Mouse (Mus musculus): ENCODE data around the gene Cd59a.
"Not testable (repeated sequence)": the region's sequence is repeated elsewhere in the genome, so short reads cannot be mapped to it uniquely, and the experiment has no call there.

Gene Cd59a

DNA sequence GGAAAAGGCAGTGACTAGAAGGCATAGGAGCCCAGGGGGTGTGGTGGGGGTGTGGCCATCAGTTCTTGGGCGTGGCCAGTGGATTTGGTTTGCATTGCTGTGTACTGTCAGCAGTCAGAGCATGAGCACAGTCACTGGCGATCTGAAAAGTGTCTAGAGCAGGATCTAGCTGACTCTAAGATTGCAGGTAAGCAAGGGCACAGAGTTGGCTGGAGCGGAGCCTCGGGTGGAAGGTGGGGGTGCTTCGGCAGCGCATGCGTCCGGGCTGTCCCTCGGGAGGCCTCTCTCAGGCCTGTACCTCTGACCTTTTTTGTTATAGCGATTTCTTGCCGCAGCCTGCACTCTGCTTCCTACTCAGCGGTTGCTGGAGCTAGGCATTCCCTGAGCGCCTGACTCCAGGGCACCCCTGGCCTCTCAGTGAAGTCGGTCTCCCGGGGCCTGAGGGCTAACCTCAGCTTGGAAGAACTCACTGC, at the start of gene Cd59a:
Cd59a (plus strand) TSS at position 61 of the 473 bp plus-strand sequence.
- DNase-seq = peak; percentile 89 to 93

DNA sequence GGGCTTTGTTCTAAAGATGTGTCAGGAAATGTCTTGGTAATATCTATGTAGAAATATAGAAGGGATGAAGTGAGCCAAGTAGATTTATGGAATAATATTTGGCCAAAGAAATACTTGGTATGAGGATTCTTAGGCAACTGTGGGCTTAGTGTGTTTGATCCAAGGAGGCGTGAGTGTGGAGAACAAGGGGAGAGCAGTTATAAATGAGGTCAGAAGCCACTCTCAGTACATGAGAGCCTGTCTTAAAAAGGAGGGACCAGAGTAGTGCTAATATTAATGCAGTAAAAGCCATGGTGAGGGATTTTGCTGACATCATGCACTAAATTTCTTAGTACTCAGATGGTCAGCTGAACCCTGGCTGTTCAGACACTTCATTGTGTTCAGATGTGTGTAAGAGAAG, 37.2 kb upstream of the Cd59a start:
- no peak for DNase-seq

DNA sequence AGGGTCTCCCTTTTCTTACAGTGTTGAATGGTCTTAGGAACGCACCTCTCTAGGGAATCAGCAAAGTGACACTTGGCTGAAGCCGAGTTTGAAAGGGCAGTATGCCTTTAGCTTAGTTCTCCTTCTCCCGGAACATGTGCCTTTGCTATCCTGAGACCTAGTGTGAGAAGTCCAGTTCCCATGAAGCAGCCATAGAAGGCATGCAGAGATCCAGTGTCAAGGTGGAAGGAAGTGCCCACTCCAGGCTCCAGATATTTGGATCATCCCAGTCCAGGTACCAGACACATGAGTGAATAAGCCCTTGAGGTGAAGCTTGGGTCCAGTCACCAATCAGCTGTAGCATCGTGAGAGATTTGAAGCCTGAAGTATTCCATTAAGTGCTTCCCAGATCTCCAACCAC, 36.6 kb upstream of the Cd59a start:
- DNase-seq = no peak

DNA sequence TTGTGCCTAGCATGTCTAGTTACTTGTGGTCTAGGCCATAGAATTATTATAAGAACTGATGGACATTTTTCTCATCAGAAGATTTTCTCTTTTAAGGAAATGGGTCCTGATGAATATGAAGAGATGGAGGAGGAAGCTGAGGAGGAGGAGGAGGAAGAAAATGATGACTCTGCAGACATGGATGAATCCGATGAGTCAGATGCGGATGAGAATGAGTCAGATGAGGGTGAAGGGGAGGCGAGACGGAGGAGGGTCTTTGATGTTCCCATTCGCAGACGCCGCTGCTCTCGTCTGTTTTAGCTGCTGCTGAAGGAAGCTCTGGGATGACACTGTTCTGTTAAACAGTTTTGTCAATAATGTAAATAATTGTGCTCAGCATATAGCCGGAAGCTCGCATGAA, 35.8 kb upstream of the Cd59a start:
- no peak for DNase-seq

DNA sequence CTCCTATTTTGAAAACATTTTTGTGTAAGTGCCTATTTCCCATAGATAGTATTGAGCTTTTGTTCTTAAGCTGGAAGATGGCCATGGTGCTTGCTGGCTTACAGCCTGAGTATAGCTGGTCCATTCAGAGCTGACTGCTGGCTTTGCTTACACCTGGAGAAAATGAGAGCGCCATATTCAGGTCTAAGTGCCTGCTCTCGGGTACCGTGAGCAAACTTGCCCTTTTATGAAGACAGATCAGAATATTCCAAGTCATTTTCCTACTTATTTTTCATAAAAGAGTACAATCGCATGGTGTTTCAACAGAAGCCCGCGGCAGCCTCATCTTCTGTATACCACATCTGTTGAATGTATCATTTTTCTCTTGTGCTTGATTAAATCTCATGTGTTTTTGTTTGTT, 34.6 kb upstream of the Cd59a start:
- no peak for DNase-seq

DNA sequence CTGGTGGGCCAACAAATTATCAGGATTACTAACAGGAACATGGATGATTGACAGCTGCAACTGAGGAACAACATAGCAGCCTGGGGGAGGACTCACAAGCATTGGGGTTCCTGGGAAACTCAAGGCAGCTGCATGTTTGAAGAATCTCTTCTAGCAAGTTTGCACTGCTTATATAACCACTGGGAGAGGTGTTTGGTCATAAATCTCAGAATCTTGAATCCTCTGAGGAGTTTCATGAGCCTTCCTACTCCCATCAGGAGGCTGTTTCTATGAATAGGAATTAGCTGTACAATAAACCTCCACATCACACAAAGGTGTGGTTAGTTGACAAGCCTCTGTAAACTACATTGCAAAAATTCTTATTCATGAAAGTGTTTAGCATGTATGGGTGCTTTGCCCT, 32.9 kb upstream of the Cd59a start:
- no peak for DNase-seq

DNA sequence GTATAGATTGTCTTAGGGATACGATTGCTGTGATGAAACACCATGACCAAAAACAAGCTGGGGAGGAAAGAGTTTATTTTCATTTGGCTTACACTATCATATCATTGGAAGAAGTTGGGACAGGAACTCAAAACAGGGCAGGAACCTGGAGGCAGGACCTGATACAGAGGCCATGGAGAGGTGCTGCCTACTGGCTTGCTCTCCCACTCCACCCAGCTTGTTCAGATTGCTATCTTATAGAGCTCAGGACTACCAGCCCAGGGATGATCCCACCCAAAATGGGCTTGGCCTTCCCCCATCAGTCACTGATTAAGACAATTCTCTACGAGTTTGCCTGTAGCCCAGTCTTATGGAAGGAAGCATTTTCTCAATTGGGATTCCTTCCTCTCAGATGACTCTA, 31.4 kb upstream of the Cd59a start:
- DNase-seq = no peak

DNA sequence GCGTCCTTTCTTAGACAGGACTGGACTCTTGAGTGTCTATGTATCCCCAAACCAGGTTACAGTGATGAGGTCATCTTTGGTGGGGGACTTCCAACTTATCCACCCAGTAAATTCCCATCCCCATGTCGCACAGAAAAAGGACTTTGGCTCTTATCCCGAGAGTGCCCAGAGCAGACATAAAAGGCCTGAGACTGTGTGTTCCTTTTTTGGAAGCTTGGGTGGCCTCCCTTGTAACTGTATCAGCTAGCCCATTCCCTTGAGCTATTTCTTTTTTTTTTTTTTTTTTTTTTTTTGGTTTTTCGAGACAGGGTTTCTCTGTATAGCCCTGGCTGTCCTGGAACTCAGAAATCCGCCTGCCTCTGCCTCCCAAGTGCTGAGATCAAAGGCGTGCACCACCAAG, 30.1 kb upstream of the Cd59a start, which contains the start of gene Gm10912:
Gm10912 (plus strand) TSS at position 301 of the 400 bp plus-strand sequence.
- DNase-seq = not testable (repeated sequence)

DNA sequence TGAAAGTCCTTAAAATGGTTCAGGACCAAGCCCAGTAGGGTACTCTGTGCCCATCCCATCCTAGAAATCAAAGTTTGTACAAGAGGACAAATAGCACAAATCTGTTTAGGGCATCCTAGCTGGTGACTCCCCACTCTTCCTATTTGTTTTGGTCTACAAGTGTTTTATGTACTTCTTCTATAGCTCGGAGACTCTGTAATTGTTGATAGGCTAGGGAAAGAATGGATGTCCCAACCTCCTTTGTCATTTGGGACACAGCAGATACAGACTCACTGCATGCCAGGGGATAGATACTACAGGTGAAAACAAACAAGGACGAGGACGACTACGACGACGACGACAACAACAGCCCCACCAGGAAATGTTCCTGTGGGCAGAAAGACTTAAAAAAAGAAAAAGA, 27.2 kb upstream of the Cd59a start, which contains the start of gene Gm10799:
Gm10799 (minus strand) TSS at position 101 of the 400 bp plus-strand sequence.
- not testable (repeated sequence) for DNase-seq

DNA sequence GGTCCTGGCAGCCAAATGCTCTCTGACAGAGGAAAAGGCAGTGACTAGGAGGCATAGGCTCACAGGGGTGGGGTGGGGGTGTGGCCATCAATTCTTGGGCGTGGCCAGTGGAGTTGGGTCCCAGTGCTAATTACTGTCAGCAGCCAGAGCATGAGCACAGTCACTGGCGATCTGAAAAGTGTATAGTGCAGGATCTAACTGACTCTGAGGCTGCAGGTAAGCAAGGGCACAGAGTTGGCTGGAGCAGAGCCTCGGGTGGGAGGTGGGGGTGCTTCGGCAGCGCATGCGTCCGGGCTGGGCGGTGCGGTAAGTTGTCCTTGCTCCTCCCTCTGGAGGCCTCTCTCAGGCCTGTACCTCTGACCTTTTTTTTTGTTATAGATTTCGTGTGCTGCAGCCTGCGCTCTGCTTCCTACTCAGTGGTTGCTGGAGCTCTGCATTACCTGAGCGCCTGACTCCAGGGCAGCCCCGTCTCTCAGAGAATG, 25.9 kb upstream of the Cd59a start, which contains the start of gene Cd59b:
Cd59b (plus strand) TSS at position 146 of the 482 bp plus-strand sequence.
- DNase-seq = peak; percentile 72 to 79

DNA sequence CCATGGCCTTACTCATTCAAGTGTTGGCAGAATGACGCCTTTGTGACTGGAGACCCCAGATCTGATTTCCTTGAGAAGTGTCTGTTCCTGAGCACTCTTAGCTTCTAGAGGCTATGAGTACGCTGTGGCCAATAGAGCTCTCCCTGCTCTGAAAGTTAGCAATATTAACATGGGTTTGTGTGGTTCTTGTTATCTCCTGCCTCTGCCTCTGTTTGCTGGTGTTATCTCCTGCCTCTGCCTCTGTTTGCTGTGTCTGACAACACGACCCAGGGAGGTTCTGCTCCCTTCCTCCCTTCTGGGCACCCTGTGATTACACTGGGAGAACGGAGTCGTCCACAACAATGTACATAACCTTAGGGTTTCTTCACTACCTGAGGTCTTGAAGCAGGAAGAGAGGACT, 17.3 kb upstream of the Cd59a start:
- DNase-seq = not testable (repeated sequence)

DNA sequence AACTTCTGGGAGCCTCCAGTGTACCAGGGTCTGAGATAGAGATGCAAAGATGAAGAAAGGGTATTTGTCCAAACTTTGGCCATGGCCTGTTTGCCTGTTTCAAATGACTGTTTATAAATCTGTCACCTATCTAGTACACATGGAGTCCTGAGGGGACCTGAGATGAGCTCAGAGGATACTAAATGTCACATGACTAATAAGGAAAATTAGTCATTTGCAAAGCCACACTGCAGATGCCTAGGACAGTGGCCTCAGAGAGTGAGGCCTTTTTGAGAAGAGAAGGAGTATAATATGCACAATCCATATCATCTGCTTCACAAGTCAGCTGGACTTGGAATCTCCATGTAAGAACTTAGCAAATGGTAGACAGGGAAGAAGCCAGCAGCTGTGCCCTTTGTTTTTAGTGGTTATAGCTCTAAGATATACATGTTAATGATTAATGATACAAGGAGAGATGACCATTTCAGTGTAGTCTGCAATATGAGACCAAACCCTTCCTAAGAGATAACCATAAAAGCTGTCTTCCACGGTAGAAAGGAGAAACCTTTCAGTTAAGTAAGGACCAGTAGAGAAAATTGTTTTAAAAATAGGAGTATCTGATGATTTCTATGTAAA, 14.1 kb upstream of the Cd59a start:
- DNase-seq = not testable (repeated sequence)

DNA sequence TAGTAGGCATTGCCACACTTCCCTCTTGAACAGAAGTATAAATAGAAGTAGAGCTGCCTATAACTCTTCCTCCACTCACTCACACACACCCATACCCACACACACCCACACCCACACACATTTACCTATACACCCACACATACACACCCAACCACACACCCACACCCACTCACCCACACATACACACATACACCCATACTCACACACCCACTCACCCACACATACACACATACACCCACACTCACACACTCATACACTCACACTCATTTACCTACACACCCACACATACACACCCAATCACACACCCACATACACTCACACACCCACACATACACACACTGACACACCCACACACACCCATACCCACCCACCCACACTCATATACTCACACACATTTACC, 13.1 kb upstream of the Cd59a start:
- DNase-seq = no peak

DNA sequence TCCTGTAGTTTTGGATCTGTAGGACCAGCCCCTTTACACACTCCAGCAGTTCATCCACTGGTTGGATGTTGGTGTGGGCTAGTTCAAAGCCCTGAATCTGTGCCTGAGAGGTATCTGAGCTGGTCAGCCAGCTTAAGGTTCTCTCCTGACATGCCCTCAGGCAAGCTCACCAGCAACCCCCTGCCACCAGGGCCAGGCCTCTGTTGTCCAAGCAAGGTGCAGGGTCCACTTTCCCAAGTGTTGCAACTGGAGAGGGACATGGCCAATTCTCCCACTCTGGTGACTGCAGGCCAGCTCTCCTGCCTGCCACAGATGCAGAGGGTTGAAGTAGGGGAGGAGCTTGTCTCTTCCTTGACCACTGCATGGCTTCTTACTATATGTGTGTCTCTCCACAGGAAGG, 11.6 kb upstream of the Cd59a start:
- not testable (repeated sequence) for DNase-seq

DNA sequence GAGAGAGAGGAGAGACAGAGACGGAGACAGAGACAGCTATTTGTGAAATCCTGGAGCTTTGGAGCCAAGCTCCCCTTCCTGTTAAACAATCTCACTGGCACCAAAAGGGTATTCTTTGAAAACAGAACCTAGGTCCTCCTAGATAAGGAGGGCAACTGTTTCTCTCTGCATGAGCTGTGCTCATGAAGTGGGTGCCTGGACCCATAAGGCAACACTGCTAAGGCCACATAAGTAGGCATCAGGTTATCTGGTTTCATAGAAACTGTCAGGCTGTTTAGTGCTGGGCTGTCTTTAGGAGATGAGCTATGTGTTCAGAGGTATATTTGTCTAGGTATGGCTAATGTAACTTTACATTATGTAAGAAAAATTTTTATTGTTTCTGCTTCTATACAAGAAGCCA, 8.0 kb upstream of the Cd59a start:
- DNase-seq = not testable (repeated sequence)

DNA sequence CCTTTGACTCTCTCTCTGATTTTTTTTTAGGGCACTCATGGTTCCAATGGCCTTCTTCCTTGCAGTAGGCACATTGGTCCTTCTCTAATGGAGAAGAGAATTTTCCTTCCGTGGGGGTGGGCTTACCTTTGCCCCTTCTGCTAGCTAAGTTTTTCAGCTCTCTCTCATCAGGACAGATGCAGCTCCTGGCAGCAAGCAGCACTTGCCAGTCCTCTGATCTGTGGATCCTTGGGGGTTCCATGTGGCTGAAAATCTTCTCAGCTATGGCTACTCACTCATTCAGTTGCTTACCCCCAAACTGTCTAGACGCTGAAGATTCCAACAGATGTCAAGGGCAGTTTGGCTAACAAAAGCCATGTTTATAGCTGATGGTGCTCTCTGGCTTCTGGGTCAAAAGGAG, 2.3 kb upstream of the Cd59a start:
- DNase-seq = no peak

DNA sequence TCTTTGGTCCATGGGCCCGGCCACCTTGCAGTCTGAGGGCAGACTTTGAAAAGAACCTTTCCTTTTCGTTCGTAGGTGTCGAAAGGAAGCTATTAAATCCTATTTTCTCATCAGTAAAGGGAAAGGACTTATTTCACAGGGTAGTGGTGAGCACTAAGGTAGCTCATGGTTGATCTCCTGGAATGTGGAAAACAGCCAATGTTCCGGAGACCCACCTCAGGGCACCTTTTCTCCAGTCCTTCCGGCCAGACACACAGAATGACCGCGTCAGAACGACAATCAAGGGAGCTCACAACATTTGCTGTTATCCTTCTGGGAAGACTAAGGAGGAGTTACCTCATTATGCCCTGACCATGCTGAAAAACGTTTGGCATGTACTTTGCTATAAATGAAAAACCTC, 655 bp downstream of the Cd59a start:
- DNase-seq = peak; percentile 8 to 21

DNA sequence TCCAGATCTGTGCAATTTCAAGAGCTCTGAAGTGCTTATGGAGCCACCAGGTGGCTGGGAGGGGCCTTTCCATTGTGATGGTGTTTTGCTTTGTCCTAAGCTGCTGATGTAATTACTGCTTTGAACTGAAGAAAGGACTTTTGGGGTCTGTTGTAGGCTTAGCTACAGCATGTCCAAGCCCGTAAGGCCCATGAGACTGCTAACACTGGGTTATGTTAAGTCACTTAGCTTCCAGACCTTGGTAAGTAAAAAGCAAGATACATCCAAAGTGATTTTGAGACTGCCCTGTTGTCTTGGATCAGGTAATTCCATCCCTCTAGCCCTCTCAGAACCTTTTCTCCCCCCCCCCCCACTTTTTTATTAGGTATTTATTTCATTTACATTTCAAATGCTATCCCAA, 1.2 kb downstream of the Cd59a start:
- DNase-seq = not testable (repeated sequence)

DNA sequence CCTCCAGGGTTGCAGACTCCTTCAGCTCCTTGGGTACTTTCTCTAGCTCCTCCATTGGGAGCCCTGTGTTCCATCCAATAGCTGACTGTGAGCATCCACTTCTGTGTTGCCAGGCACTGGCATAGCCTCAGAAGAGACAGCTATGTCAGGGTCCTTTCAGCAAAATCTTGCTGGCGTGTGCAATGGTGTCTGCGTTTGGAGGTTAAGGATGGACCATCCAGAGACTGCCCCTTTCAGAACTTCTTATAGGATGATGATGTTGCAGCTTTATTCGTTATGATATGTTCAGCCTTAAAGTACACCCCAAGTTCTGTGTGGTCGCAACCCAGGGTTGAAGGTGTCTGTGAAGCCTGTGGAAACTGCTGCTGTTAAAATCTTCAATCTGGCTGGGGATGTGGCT, 1.8 kb downstream of the Cd59a start:
- not testable (repeated sequence) for DNase-seq

DNA sequence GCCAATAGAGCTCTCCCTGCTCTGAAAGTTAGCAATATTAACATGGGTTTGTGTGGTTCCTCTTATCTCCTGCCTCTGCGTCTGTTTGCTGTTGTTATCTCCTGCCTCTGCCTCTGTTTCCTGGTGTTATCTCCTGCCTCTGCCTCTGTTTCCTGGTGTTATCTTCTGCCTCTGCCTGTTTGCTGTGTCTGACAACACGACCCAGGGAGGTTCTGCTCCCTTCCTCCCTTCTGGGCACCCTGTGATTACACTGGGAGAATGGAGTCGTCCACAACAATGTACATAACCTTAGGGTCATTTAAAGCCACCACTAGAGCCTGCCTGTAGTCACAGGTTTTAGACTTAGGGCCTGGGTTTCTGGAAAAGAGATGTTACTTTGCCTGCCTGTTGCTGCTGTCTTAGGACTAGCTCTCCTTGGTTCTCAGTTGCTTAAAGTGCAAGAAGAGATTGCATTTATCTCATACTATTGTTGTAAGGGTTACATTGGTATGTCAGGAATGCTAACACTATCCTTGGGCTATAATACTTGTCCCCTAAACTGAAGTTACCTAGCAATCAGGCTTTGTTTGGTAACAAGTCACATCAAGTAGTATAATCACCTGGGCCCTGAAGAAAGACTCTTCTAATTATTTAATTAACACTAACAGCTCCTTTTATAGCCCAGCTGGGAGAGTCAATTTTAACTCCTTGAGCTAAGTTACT, 3.1 kb downstream of the Cd59a start:
- DNase-seq = no peak

DNA sequence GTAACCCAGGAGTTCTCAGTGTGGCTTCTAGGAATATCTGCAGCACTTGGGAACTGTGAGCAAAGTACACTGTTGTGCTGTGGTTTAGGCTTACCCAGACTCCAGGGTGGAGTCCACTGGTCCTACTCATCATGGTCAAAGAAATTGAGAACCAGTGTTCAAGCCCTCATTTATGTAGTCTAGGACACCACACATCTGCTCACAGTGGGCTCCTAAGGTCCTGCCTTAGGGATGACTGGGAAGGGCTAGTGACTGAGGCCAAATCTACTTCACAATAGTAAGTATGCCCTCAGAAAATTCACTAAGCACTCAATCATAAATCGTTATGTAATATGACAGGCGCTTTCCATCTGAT, 3.6 kb downstream of the Cd59a start:
- DNase-seq = no peak

DNA sequence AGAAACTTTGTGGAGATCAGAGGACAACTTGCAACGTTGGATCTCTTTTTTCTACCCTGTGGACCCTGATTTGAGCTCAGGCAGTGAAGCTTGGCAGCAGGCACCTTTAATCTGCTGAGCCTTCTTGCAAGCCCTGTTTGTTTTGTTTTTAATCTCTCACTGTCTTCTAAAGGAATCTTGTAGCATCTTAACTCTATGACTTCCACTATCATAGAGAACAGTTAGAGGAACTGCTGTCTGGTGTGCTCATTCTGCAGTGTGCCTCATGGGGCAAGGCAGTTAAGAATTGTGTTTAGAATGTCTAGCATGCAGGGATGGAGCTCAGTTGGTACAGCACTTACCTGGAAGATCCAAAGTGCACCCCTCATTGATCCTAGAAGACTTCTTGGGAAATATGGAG, 4.3 kb downstream of the Cd59a start:
- no peak for DNase-seq

DNA sequence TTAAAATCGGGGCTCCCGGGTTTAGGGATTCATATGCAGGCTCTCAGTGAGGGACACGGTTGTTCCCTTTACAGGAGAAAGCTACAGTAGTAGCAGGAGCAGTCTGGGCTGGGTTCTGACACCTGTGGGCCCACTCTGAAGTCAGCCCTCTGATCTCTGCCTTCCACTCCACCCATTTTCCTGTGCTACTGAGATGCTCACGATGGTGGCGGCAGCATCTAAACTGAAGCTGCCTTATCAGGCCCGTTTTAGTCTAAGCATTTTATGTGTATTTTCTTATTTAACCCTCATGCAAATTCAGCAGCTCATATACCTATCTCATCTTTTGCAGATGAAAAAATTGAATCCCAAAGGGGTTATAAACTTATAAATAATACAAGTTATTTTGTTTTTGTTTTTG, 9.2 kb downstream of the Cd59a start:
- DNase-seq = no peak

DNA sequence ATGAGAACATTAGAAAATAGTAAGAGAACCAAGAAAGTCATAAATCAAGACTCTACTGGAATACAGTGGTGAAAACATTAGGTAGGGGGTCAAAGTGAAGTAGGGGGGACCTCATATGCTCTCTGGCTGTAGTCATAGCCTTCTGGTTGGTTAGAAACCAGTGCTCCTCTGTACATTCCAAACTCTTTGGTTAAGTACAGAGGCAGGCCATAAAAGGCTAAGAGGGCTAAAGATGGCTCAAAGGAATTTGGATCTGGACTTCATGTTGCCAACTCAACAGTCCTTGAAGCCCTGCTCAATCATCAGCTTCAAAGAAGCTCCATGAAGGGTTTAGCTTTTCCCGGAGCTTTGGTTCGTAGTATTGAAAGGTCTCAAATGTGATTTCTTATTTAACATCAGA, 13.4 kb downstream of the Cd59a start:
- DNase-seq = not testable (repeated sequence)

All from kidney, postnatal 4 days (tissue).